Mouse (Mus musculus) liver, embryonic 13.5 days (tissue): ENCODE data around the gene 9530077C05Rik. TPM values are rescaled to one million over a fixed set of nuclear protein-coding genes. Genes with fewer than 3 reads are reported as not detected.

Source experiments
- ATAC-seq: fragments of 200-750 bp; cut with Nextera tagmentation; 2 replicates; pipeline ENCODE4 v1.8.0; 2017; ENCODE audit warnings: low read depth, mild to moderate bottlenecking, moderate number of reproducible peaks, moderate library complexity
- DNase-seq: peaks from one replicate; pipeline ENCODE4 v3.0.0; 2022
- H3K27ac ChIP-seq: fragments of 300-500 bp; sonication (generic); 2 replicates; pipeline ENCODE4 v1.5.1; 2015; ENCODE audit warnings: moderate library complexity, mild to moderate bottlenecking, inconsistent platforms
- H3K27me3 ChIP-seq: fragments of 300-500 bp; sonication (generic); 2 replicates; pipeline ENCODE4 v1.6.1; 2015; ENCODE audit warnings: mild to moderate bottlenecking, inconsistent platforms
- H3K36me3 ChIP-seq: fragments of 300-500 bp; sonication (generic); 2 replicates; pipeline ENCODE4 v1.6.1; 2015; ENCODE audit warnings: mild to moderate bottlenecking, inconsistent platforms
- H3K4me1 ChIP-seq: fragments of 300-500 bp; sonication (generic); replicated peaks from 2 replicates; pipeline ENCODE4 v1.6.1; 2015; ENCODE audit warnings: inconsistent platforms
- H3K4me2 ChIP-seq: fragments of 300-500 bp; sonication (generic); 2 replicates; pipeline ENCODE4 v1.6.1; 2015; ENCODE audit warnings: inconsistent platforms, mild to moderate bottlenecking, moderate library complexity
- H3K4me3 ChIP-seq: fragments of 300-500 bp; sonication (generic); replicated peaks from 2 replicates; pipeline ENCODE4 v1.5.1; 2015; ENCODE audit warnings: mild to moderate bottlenecking, inconsistent platforms
- H3K9ac ChIP-seq: fragments of 300-500 bp; sonication (generic); 2 replicates; pipeline ENCODE4 v1.6.1; 2015; ENCODE audit warnings: mild to moderate bottlenecking, inconsistent platforms
- H3K9me3 ChIP-seq: fragments of 300-500 bp; sonication (generic); replicated peaks from 2 replicates; pipeline ENCODE4 v1.6.1; 2016; ENCODE audit warnings: inconsistent platforms
- WGBS: fragments of 180-500 bp; shearing (Covaris S2); methylation state at CpG from one replicate; pipeline ENCODE4 v1.1.7; 2015; ENCODE audit not compliant: insufficient replicate concordance; 5-methylcytosine and 5-hydroxymethylcytosine counted together
- polyA plus RNA-seq: library from polyadenylated mRNA; unstranded; fragments of >200 nt; fragmentation: Nextera tagmentation; extraction: Ambion mirVana; gene quantifications from 2 replicates; pipeline ENCODE4 v1.2.1, GENCODE M21; 2015

The 9530077C05Rik gene
- polyA plus RNA-seq, 1 experiment from 2014 or later: 1.7 TPM

DNA sequence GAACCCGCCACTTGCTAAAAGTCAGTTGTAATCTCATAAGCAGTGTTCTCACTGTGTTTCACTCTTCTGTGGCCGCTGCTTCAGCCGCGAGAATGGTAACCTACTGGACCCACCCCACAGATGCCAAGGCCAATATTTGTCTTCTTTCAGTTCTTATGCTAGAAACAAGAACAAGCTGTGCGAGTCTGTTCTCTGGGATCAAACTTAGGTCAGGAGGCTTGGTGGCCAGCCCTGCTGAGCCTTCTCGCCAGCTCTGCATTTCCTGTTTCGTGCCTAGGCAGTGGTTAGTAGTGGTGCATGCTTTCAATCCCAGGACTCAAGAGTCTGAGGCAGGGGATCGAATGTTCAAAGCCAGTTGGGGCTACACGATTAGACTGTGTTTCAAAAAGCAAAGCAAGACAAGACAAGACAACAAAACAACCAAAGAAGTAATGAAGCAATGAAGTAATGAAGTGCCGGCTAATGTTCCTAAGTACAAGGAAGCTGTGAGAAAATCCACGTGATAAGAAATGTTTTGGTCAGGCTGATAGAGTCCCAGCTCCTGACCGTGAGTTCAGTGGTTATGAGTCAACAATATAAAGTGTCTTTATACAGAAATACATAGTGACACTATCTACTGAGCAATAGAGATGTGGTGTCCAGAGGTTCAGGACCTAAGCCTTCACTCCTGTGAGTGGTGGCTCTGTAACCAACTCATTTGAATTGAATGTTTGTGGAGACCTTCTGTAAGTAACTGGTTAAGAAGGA is 73.4 kb downstream of the 9530077C05Rik start:
- H3K27ac ChIP-seq: no peak overlapping the region
- no peaks in the 10 kb centered on the region for H3K4me1 ChIP-seq
- no peak overlapping the region for H3K4me2 ChIP-seq
- H3K9ac ChIP-seq: no peak overlapping the region
- H3K4me3 ChIP-seq: no peak overlapping the region
- no peaks in the 10 kb centered on the region for H3K36me3 ChIP-seq
- ATAC-seq (no peak), DNase-seq (no peak)
- no peaks in the 10 kb centered on the region for H3K9me3 ChIP-seq
- no peaks in the 10 kb centered on the region for H3K27me3 ChIP-seq
- whole genome bisulfite sequencing: 57% methylated on average over 12 of the region's 12 CpGs

DNA sequence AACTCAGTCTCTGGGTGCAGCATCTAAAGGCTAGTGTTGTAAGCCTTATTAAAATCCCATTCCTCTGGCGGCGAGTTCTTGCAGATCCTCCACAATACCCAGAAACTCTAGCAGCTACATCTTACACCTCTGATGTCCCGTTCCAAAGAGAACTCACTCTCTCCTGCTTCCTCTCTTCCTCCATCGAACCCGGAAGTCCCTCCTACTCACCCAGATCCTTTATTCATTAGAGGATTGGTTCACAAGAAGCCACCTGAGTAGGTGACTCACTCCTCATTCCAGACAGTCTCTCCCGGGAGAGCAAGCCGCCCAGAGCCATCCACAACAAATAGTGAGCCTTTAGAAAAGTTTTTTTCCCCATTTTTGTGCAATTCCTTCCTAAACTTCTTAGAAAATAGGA is 74.9 kb downstream of the 9530077C05Rik start:
- no peak overlapping the region for H3K27ac ChIP-seq
- no peak overlapping the region for H3K4me2 ChIP-seq
- H3K4me3 ChIP-seq: no peak overlapping the region
- no peaks in the 10 kb centered on the region for H3K9me3 ChIP-seq
- no peaks in the 10 kb centered on the region for H3K27me3 ChIP-seq
- WGBS: 76% methylated on average over 7 of the region's 7 CpGs
- ATAC-seq (no peak), DNase-seq (no peak)
- H3K9ac ChIP-seq: no peak overlapping the region
- no peaks in the 10 kb centered on the region for H3K4me1 ChIP-seq
- H3K36me3 ChIP-seq: no peaks in the 10 kb centered on the region

GRCm38 (mm10) chr9:22488963-22489362 is 77.7 kb downstream of the 9530077C05Rik start:
- no peaks in the 10 kb centered on the region for H3K36me3 ChIP-seq
- no peak for DNase-seq
- 65% methylated on average over 9 of the region's 9 CpGs for WGBS
- H3K9me3 ChIP-seq: no peaks in the 10 kb centered on the region
- H3K4me1 ChIP-seq: no peaks in the 10 kb centered on the region
- no peak for ATAC-seq
- no peak overlapping the region for H3K27ac ChIP-seq
- H3K4me3 ChIP-seq: no peak overlapping the region
- no peak overlapping the region for H3K4me2 ChIP-seq
- no peak overlapping the region for H3K9ac ChIP-seq
- no peaks in the 10 kb centered on the region for H3K27me3 ChIP-seq

Other genes starting within 250 kb of the 9530077C05Rik start
- not detected in 2 replicates for gene Zfp872, start 223.4 kb upstream of the 9530077C05Rik start, polyA plus RNA-seq
- gene Zfp809, start 185.8 kb upstream of the 9530077C05Rik start, polyA plus RNA-seq: 6.6 and 8.7 TPM in 2 replicates
- gene Zfp599, start 151.6 kb upstream of the 9530077C05Rik start, polyA plus RNA-seq: 1.9 and 2.0 TPM in 2 replicates
- 2.6 and 3.1 TPM in 2 replicates for gene Zfp810, start 103.9 kb upstream of the 9530077C05Rik start, polyA plus RNA-seq
- gene Anln, start 22.3 kb upstream of the 9530077C05Rik start, polyA plus RNA-seq: 23.1 and 31.6 TPM in 2 replicates
- not detected in 2 replicates for gene Gm17545, start 42.8 kb downstream of the 9530077C05Rik start, polyA plus RNA-seq
- 44.8 and 45.9 TPM in 2 replicates for gene Rp9, start 58.2 kb downstream of the 9530077C05Rik start, polyA plus RNA-seq
- gene Bbs9, start 64.2 kb downstream of the 9530077C05Rik start, polyA plus RNA-seq: 3.2 and 4.0 TPM in 2 replicates